Mouse (Mus musculus) thymus, postnatal 14 days (tissue): ENCODE data around the gene Slc6a11.
A peak's percentile ranks its signal among the peaks of the same experiment; 100 is the strongest.

ENCODE experiments used
- DNase-seq: peaks from one replicate; pipeline ENCODE4 v3.0.0; 2021

Gene Slc6a11

GRCm38 (mm10) chr6:114269589-114269988, 138.5 kb downstream of the Slc6a11 start:
- no peak for DNase-seq

- no peak for DNase-seq
These were observed 139.8 kb downstream of the Slc6a11 start for GRCm38 (mm10) chr6:114270799-114271198.

GRCm38 (mm10) chr6:114272279-114272678, 141.2 kb downstream of the Slc6a11 start:
- no peak for DNase-seq

GRCm38 (mm10) chr6:114273997-114274728, 143.1 kb downstream of the Slc6a11 start:
- no peak for DNase-seq

GRCm38 (mm10) chr6:114275800-114276199, 144.8 kb downstream of the Slc6a11 start:
- DNase-seq = no peak

- peak; percentile 24 for DNase-seq
These were observed 151.6 kb downstream of the Slc6a11 start, which contains the start of gene Slc6a1 for GRCm38 (mm10) chr6:114282469-114283277. Gene Slc6a1, plus strand, starts transcription at chr6:114282635.

GRCm38 (mm10) chr6:114283278-114283770, 152.3 kb downstream of the Slc6a11 start:
- DNase-seq = no peak

- no peak for DNase-seq
These were observed 153.1 kb downstream of the Slc6a11 start for GRCm38 (mm10) chr6:114283927-114284703.

- DNase-seq = no peak
These were observed 154.4 kb downstream of the Slc6a11 start for GRCm38 (mm10) chr6:114285424-114285823.

- no peak for DNase-seq
These were observed 158.1 kb downstream of the Slc6a11 start for GRCm38 (mm10) chr6:114289106-114289505.

GRCm38 (mm10) chr6:114290184-114290583, 159.1 kb downstream of the Slc6a11 start:
- no peak for DNase-seq

GRCm38 (mm10) chr6:114290929-114291328, 159.9 kb downstream of the Slc6a11 start:
- no peak for DNase-seq

- no peak for DNase-seq
These were observed 160.4 kb downstream of the Slc6a11 start for GRCm38 (mm10) chr6:114291396-114291795.

- no peak for DNase-seq
These were observed 162.5 kb downstream of the Slc6a11 start for GRCm38 (mm10) chr6:114293511-114293910.

- DNase-seq = no peak
These were observed 164.0 kb downstream of the Slc6a11 start for GRCm38 (mm10) chr6:114295086-114295485.

- no peak for DNase-seq
These were observed 166.4 kb downstream of the Slc6a11 start for GRCm38 (mm10) chr6:114297260-114298002.
